Mouse (Mus musculus) common myeloid progenitor, adult 5-6 weeks (primary cell): ENCODE measurements around the gene Fgg. TPM values are rescaled to one million over a fixed set of nuclear protein-coding genes. Genes with fewer than 3 reads are reported as not detected.

Source experiments
- ATAC-seq: replicated peaks from 2 replicates; pipeline ENCODE4 v1.8.0; 2016; ENCODE audit warnings: low read depth, mild to moderate bottlenecking, moderate TSS enrichment, inconsistent platforms; ENCODE audit not compliant: poor library complexity, severe bottlenecking
- total RNA-seq: library from RNA; stranded (forward); fragments of 200-1000, 187-1606 nt; gene quantifications from 2 replicates; pipeline ENCODE4 v1.2.3, GENCODE M21; 2017

The Fgg gene
- not detected in 2 replicates for total RNA-seq

DNA sequence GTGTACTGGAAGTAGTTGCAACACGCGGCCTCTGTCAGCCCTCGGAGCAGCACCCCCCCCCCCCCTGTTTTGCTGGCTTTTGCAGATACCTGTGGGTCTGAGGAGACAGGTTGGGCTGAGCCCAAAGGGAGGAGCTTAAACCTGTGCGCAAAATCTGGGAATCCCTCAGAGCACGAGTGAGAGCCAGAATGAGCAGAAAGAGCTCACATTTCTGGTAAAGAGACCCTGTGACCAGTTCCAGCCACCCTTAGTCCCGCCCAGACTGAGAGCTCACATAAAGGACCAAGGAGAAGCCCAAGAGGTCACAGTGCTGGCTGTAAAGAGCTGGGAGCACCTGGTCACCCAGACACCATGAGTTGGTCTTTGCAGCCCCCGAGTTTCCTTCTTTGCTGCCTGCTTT lies at the start of gene Fgg:
TSS of gene Fgg (plus strand) at position 168 of the 400 bp plus-strand sequence.
- no peak for ATAC-seq

- ATAC-seq, result no peak
Observed at GRCm38 (mm10) chr3:82971046-82971445, 36.5 kb upstream of the Fgg start.

DNA sequence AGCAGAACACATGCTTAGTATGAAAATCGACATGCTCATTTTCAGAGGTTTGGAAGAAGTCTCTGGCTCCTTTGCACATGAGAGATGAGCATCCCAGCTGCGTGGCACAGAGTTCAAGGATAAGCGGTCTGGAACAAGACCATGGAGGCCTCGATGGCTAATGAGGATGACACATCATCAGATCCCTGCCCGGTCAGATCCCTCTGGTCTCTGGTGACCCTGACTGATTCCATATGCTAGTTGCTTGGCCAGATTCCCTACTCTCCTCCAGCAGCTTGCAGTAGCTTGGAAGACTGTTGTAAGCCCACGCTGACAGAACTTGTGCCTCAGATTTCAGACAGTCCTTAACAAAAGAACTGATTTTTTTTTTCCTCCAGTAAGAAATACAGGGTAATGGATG lies 26.7 kb upstream of the Fgg start:
- ATAC-seq, result no peak

GRCm38 (mm10) chr3:82981861-82982260 lies 25.7 kb upstream of the Fgg start:
- ATAC-seq, result no peak

- no peak for ATAC-seq
Observed at GRCm38 (mm10) chr3:82984840-82985239, 22.7 kb upstream of the Fgg start.

DNA sequence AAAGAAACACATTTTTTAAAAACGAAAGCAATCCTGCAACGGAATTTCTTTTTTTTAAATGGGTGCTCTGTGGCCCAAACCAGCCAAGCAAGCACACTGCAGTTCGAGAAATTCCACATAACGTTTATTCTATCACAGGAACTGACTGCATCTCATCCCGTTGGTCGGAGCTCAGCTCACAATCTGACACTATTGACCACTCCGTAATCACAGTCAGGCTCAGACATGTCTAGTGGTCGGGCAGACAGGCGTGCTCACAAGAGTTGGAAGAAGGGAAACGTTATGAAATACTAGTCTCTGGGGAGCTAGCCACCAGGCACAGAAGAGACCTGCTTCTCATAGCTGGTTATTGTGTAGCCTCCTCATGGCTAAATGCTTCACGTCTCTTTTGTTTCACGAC lies 15.6 kb upstream of the Fgg start:
- no peak for ATAC-seq

DNA sequence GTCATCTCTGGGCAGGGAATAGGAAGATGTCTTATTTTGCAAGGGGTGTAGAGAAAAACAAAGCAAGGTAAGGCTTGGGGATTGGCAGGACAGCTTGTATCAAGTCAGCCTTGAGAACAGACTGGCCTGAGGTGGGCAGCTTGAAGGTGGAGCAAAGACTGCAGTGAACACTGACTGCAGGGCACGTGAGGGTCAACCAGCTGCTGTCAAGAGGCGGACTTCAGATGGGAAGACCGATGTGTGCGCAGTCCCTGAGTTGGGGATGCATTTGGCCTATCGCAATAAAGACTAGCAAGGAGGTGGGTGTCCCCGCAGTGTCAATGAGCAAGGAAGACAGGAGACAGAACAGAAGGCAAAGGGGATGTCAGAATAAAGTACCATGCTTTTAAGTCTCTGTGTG lies 14.6 kb upstream of the Fgg start:
- no peak for ATAC-seq

- peak; percentile 79 for ATAC-seq
Observed at GRCm38 (mm10) chr3:82995368-82995767, 12.2 kb upstream of the Fgg start.

DNA sequence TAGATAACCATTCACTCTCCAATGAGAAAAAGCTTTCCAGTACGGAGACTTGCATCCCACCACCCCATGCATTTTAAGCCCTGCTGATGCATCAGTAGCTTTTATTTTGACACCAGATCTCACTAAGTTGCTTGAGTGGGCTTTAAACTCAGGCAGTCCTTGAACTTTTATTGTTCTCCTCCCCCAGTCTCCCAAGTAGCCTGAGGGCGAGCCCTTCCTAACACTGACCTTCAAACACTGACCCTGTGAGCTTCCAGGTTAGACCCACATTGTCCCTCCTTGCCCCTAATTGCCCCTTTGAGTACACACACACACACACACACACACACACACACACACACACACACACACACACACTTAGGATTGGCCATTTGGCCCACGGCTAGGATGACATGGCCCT lies 10.9 kb upstream of the Fgg start:
- ATAC-seq, result no peak

DNA sequence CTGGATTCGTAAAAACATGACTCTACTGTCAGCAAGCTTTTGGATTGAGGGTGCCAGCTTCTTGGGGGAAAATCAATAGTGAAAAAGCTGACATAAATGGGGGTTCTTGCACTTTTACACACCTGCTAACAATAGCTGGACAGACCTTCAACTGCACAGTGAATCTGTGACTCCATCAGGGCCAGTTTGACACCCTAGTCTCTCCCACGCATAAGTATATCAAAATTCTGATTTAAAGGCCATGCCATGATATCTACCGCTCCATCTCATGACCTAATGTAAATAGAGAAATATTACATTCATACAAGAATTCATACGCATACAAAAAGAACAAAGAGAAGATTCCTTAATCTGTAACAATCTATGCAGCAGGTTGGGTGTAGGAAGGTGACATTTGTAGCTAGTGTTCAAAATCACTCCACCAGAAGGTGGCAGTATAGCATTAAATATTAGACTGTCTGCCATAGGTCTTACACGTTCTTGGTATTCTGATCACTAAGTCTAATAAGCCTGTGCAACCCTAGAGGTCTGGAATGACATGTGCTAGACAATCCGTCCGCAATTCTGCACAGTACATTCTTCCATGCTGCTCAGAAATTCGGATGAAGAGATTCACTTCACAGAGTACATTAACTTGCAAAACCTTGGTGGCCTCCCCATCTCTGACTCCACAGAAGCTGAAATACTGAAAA lies 8.6 kb upstream of the Fgg start:
- ATAC-seq, result peak; percentile 84

- ATAC-seq, result no peak
Observed at GRCm38 (mm10) chr3:82999995-83000394, 7.5 kb upstream of the Fgg start.

DNA sequence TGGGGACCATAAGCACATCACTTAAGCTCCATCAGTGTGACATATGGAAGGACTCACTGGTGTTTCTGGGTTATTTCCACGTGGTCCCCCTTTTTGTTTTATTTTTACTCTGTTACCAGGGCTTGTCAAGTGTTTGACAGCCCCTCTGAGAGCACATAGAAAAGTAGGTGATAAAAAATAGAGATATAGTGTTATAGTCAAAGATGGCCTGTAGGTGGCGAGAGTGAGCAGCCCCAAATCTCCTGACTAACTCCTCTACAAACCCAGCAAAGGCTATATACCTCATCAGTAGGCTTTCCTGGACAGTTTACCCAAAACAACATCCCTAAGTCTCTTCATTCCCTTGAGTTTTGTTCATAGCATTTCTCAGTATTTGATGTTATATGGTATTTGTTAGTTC lies 5.3 kb upstream of the Fgg start:
- ATAC-seq, result peak; percentile 84

GRCm38 (mm10) chr3:83003068-83003467 lies 4.5 kb upstream of the Fgg start:
- ATAC-seq, result no peak

DNA sequence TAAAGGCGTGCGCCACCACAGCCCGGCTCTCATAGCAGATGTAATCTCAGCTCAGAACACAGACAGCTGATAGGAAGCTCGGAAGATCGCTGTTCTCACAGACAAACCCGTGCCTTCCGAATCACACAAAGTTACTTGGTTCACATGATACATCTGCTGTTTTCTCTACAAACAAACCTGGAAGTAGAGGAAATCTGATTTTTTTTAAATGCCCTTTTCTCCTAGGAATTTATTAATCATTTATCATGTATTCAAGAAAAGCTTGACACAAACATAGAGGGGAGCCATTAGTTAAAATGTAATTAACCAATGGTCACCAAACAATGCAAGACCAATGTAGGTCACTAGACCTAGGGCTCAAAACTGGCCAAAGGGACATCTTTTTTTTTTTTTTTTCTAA lies 2.7 kb upstream of the Fgg start:
- ATAC-seq, result no peak

DNA sequence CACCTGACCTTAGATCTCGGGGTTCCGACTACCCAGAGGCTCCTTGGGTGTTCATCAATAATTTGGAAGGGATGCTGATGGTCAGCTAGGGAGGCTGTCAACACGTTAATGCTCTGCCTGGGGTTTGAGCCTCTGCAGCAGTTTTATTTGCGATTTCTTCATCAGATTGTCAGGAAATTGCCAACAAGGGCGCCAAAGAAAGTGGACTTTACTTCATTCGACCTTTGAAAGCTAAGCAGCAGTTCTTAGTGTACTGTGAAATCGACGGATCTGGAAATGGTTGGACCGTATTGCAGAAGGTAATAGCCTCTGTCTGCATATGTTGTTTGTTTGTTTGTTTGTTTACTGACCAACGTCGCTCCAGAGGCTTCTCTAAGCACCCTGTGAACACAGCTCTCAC lies 2.8 kb downstream of the Fgg start:
- no peak for ATAC-seq

DNA sequence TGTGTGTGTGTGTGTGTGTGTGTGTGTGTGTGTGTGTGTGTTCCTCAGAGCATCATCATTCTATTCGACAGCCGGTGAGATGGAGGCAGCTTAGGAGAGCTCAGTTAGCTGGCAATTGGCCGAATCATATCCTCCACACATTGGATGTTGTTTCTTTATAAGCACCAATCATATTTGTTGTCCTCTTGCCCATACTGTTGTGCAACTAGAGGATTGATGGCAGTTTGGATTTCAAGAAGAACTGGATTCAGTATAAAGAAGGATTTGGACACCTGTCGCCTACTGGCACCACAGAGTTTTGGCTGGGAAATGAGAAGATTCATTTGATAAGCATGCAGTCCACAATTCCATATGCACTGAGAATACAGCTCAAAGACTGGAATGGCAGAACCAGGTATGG lies 3.6 kb downstream of the Fgg start:
- no peak for ATAC-seq

- no peak for ATAC-seq
Observed at GRCm38 (mm10) chr3:83011565-83011964, 4.0 kb downstream of the Fgg start.

DNA sequence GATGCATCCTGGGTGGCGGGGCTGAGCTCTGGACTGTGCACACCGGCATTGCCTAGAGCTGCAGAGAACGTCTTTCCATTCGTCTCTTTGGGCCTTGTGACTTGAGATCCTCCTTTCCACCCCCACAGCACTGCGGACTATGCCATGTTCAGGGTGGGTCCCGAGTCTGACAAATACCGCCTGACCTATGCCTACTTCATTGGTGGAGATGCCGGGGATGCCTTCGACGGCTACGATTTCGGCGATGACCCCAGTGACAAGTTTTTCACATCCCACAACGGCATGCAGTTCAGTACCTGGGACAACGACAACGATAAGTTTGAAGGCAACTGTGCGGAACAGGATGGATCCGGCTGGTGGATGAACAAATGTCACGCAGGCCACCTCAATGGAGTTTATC lies 5.1 kb downstream of the Fgg start:
- ATAC-seq, result no peak

DNA sequence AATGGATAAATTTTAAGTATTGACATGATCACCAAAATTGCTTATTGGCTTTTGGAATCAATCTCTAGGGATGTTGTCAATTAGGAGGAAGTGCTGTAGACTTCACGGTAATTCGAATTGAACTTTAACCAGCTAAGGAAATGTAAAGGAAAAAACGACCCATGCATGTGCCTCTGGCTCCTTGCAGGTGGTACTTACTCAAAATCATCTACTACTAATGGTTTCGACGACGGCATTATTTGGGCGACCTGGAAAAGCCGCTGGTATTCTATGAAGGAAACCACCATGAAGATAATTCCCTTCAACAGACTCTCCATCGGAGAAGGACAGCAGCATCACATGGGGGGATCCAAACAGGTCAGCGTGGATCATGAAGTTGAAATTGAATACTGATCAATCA lies 6.4 kb downstream of the Fgg start:
- ATAC-seq, result no peak

- no peak for ATAC-seq
Observed at GRCm38 (mm10) chr3:83016236-83016635, 8.7 kb downstream of the Fgg start.

DNA sequence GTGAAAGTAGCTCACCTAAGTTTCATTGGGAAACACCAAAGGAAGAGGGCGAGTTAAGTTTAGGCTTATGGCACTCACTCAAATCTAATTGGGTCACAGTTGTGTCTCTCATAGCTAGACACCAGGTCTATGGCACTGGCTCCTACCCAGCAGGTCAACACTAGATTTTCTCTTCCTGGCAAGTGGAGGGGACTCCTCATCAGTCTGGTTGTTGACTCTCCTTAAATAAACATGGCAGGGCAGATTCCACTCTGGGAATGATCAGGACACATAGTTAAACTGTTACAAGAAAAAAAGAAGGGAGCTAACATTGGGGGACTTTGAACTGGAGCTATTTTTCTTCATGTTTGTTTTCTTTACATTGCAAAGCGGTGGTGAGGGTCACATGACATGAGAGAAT lies 12.9 kb downstream of the Fgg start:
- ATAC-seq, result no peak

GRCm38 (mm10) chr3:83021176-83021575 lies 13.7 kb downstream of the Fgg start:
- no peak for ATAC-seq

DNA sequence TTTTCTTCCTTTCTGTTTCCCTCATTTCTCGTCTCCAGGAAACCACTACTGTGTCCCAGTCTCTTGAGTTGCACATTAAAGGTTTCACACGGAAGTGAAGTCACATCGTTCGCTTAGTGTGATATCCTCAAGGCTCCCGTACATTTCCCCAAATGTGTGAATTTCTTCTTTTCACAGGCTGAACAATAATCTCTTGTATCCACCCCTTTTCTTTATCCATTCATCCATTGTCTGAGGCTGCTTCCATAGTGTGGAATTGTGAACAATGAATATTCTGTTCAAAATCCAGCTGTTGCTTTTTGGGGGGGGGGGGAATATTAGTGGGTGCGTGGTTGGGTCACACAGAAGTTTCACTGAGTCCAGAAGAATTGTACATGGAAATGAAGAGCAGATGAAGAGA lies 17.5 kb downstream of the Fgg start:
- no peak for ATAC-seq
